In the genomic region with DNA sequence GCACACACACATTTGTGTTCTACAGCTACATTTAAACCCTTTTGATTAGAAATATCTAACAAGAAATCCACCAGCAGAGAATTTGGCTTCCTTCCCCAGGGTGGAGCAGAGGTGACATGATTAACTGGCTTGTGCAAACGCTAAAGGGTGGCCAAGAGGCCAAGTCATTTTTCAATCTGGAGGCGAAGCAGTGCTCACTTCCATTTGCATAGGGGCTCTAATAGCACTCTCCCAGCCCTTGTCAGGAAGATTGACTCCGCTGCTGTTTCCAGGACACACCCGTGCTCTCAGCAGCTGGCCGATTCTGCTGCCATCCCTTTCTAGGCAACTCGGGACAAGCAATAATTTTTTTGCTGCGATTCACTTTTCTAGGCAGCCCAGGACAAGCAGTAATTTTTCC, we compare ENCODE assay signal across 10 mouse cellular contexts. TPM values are rescaled to one million over a fixed set of nuclear protein-coding genes. Genes with fewer than 3 reads are reported as not detected.
A peak's percentile ranks its signal among the peaks of the same experiment; 100 is the strongest.
DNase-seq lines count a peak whose midpoint lies in the region; ATAC-seq and TF ChIP-seq lines count a peak whose summit lies in the region.
"Had no signal": no experiment of that assay in that cellular context is flagged by ENCODE, and none has a peak within 500 bp of the region (broad histone marks: within the 10 kb centered on the region; RNA-seq: fewer than 3 reads in every experiment).

No protein-coding gene starts in this region.

- no peak overlapping the region for H3K27ac ChIP-seq in midbrain, embryonic 16.5 days (ENCODE audit: low read length)
- no peak overlapping the region for H3K27ac ChIP-seq in midbrain, embryonic 11.5 days (ENCODE audit: low read depth, low read length)
- peak overlapping the region; percentile 64 for H3K27ac ChIP-seq in heart, postnatal 0 days (ENCODE audit: low read depth)
- H3K27ac ChIP-seq in kidney, postnatal 0 days, result peak overlapping the region; percentile 63
- peak overlapping the region; percentile 54; the same call in 1 of the 2 replicates for H3K27ac ChIP-seq in small intestine, adult 2 months (ENCODE audit: insufficient read depth, low read depth, low read length)

- H3K36me3 ChIP-seq in midbrain, embryonic 16.5 days (ENCODE audit: control insufficient read depth, insufficient read depth, low read length), result no peaks in the 10 kb centered on the region
- H3K36me3 ChIP-seq in midbrain, embryonic 11.5 days (ENCODE audit: control insufficient read depth, insufficient read depth, low read length), result no peaks in the 10 kb centered on the region
- H3K36me3 ChIP-seq in heart, postnatal 0 days (replicated peaks; ENCODE audit: control insufficient read depth, insufficient read depth, low read length), result no peaks in the 10 kb centered on the region
- H3K36me3 ChIP-seq in kidney, postnatal 0 days (ENCODE audit: insufficient read depth, low read length), result no peaks in the 10 kb centered on the region
- peaks cover 39% of the 10 kb centered on the region for H3K36me3 ChIP-seq in small intestine, adult 2 months (ENCODE audit: control insufficient read depth, insufficient read depth, low read length)

- TF ChIP-seq CTCF in heart, postnatal 0 days (IDR thresholded peaks at IDR 0.05; ENCODE audit: low read depth), result no peak
- no peak for TF ChIP-seq CTCF in kidney, postnatal 0 days (IDR thresholded peaks at IDR 0.05; ENCODE audit: low read depth)
- TF ChIP-seq CTCF in small intestine, adult 2 months (IDR thresholded peaks at IDR 0.05; ENCODE audit: extremely low read depth, insufficient read length, insufficient replicate concordance, low read depth, low read length), result no peak

- ATAC-seq in midbrain, embryonic 16.5 days, result no peak
- ATAC-seq in midbrain, embryonic 11.5 days (ENCODE audit: low FRiP score), result no peak
- peak; percentile 18; the same call in 1 of the 2 replicates for ATAC-seq in heart, postnatal 0 days (ENCODE audit: insufficient read depth, low read depth)
- ATAC-seq in kidney, postnatal 0 days (replicated peaks; ENCODE audit: low FRiP score, low read depth), result peak; percentile 52

- no peaks in the 10 kb centered on the region for H3K9me3 ChIP-seq in midbrain, embryonic 16.5 days (replicated peaks; ENCODE audit: control insufficient read depth, low read length, poor library complexity, severe bottlenecking)
- no peaks in the 10 kb centered on the region for H3K9me3 ChIP-seq in midbrain, embryonic 11.5 days (ENCODE audit: control insufficient read depth, low read length)
- no peaks in the 10 kb centered on the region for H3K9me3 ChIP-seq in heart, postnatal 0 days (replicated peaks; ENCODE audit: control insufficient read depth, low read length)
- H3K9me3 ChIP-seq in kidney, postnatal 0 days (replicated peaks; ENCODE audit: low read length), result no peaks in the 10 kb centered on the region

- H3K9ac ChIP-seq in midbrain, embryonic 16.5 days (ENCODE audit: low read depth, low read length), result 0 out of 2 replicates have a peak overlapping the region, but pooled peaks have one; percentile 18
- no peak overlapping the region for H3K9ac ChIP-seq in midbrain, embryonic 11.5 days (ENCODE audit: low read length)
- H3K9ac ChIP-seq in heart, postnatal 0 days (replicated peaks; ENCODE audit: low read depth, low read length), result no peak overlapping the region
- no peak overlapping the region for H3K9ac ChIP-seq in kidney, postnatal 0 days (ENCODE audit: low read depth, low read length)

- no peak for TF ChIP-seq EP300 in heart, postnatal 0 days (IDR thresholded peaks at IDR 0.05; ENCODE audit: low read depth)

- no peak overlapping the region for H3K4me2 ChIP-seq in midbrain, embryonic 16.5 days (ENCODE audit: low read length)
- no peak overlapping the region for H3K4me2 ChIP-seq in midbrain, embryonic 11.5 days
- no peak overlapping the region; the same call in 1 of the 2 replicates for H3K4me2 ChIP-seq in heart, postnatal 0 days (ENCODE audit: low read depth, low read length)
- peak overlapping the region; percentile 28 for H3K4me2 ChIP-seq in kidney, postnatal 0 days (ENCODE audit: low read length)

- no peak for TF ChIP-seq POLR2A in small intestine, adult 2 months (IDR thresholded peaks at IDR 0.05; ENCODE audit: low read depth, low read length)

- no peak for DNase-seq in midbrain, embryonic 11.5 days (ENCODE audit: low spot score, missing footprints)
- DNase-seq in heart, postnatal 0 days (ENCODE audit: low spot score), result no peak
- DNase-seq in kidney, postnatal 0 days (ENCODE audit: low spot score), result peak; percentile 85
- no peak for DNase-seq in cerebellum, adult 9-10 months
- DNase-seq in yolk sac, embryonic 10.5 days (ENCODE audit: low spot score), result no peak
- DNase-seq in left cerebral cortex, adult 8-10 months (ENCODE audit: low spot score in 2 of 2), result no peak

- H3K4me1 ChIP-seq in midbrain, embryonic 16.5 days (ENCODE audit: control insufficient read depth, insufficient read depth, low read length), result peaks cover 4% of the 10 kb centered on the region
- H3K4me1 ChIP-seq in midbrain, embryonic 11.5 days (ENCODE audit: control insufficient read depth, insufficient read depth, low read length), result no peaks in the 10 kb centered on the region
- no peaks in the 10 kb centered on the region for H3K4me1 ChIP-seq in heart, postnatal 0 days (ENCODE audit: control insufficient read depth, insufficient read depth)
- H3K4me1 ChIP-seq in kidney, postnatal 0 days (replicated peaks; ENCODE audit: insufficient read depth, low read length), result peaks cover 9% of the 10 kb centered on the region
- H3K4me1 ChIP-seq in small intestine, adult 2 months (ENCODE audit: control insufficient read depth, insufficient read depth, insufficient read length, low read length), result peaks cover 25% of the 10 kb centered on the region; the same call in 1 of the 2 replicates

- H3K27me3 ChIP-seq in midbrain, embryonic 16.5 days (ENCODE audit: control insufficient read depth, insufficient read depth, low read depth, low read length), result no peaks in the 10 kb centered on the region
- H3K27me3 ChIP-seq in midbrain, embryonic 11.5 days (ENCODE audit: control insufficient read depth, insufficient read depth, low read length), result no peaks in the 10 kb centered on the region
- H3K27me3 ChIP-seq in heart, postnatal 0 days (ENCODE audit: control insufficient read depth, insufficient read depth, low read length), result no peaks in the 10 kb centered on the region
- H3K27me3 ChIP-seq in kidney, postnatal 0 days (ENCODE audit: insufficient read depth, low read length), result no peaks in the 10 kb centered on the region
- H3K27me3 ChIP-seq in small intestine, adult 2 months (ENCODE audit: control insufficient read depth, insufficient read depth, low read length), result no peaks in the 10 kb centered on the region

- no peak overlapping the region for H3K4me3 ChIP-seq in midbrain, embryonic 16.5 days (ENCODE audit: low read depth, low read length)
- H3K4me3 ChIP-seq in midbrain, embryonic 11.5 days (ENCODE audit: low read depth, low read length), result no peak overlapping the region
- no peak overlapping the region for H3K4me3 ChIP-seq in heart, postnatal 0 days (ENCODE audit: low read depth, low read length)
- H3K4me3 ChIP-seq in kidney, postnatal 0 days (replicated peaks; ENCODE audit: low read depth, low read length), result no peak overlapping the region
- H3K4me3 ChIP-seq in small intestine, adult 2 months (ENCODE audit: low read depth, low read length), result peak overlapping the region; percentile 19; the same call in 1 of the 2 replicates

- 51% methylated on average over 7 of the region's 7 CpGs for WGBS in midbrain, embryonic 16.5 days
- WGBS in midbrain, embryonic 11.5 days, result 59% methylated on average over 7 of the region's 7 CpGs
- WGBS in heart, postnatal 0 days, result 39% methylated on average over 7 of the region's 7 CpGs
- 3% methylated on average over 7 of the region's 7 CpGs for WGBS in kidney, postnatal 0 days
- WGBS in small intestine, adult 2 months, result 4% methylated on average over 7 of the region's 7 CpGs

RNA-seq across cellular contexts. Expression of a gene that starts 11.2 kb away (rescaled TPM):
- polyA plus RNA-seq in midbrain, embryonic 16.5 days (2015; fragmentation: Nextera tagmentation; extraction: Ambion mirVana), result not detected in 2 replicates
- polyA plus RNA-seq in midbrain, embryonic 11.5 days (2014; fragmentation: Nextera tagmentation; extraction: Ambion mirVana), result 0.48 and 0.69 TPM in 2 replicates
- not detected in 2 replicates for total RNA-seq in heart, postnatal 0 days (2014; rRNA removed; ENCODE audit: low replicate concordance)
- 0.21 TPM in 1 of 2 replicates, not detected in the other for polyA plus RNA-seq in heart, postnatal 0 days (2015; fragmentation: Nextera tagmentation; extraction: Ambion mirVana)
- 2.5 and 3.4 TPM in 2 replicates for polyA plus RNA-seq in kidney, postnatal 0 days (2015; fragmentation: Nextera tagmentation; extraction: Ambion mirVana)
- polyA plus RNA-seq in small intestine, adult 2 months (2012; rRNA removed), result 341 and 589 TPM in 2 replicates
- total RNA-seq in left cerebral cortex, adult 8-10 months (2022), result not detected
- total RNA-seq: MEL had no signal
- polyA plus RNA-seq: cortical plate, adult 2 months had no signal

Comparison
In these comparisons a context has a peak if more than half of its experiments do, and no peak if none do; other contexts are left out.
1. ATAC-seq: peak in heart, postnatal 0 days (single experiment) and kidney, postnatal 0 days (single experiment); none in midbrain, embryonic 16.5 days (single experiment) and midbrain, embryonic 11.5 days (single experiment).
2. H3K27ac ChIP-seq: peak in heart, postnatal 0 days (single experiment), kidney, postnatal 0 days (single experiment) and small intestine, adult 2 months (single experiment); none in midbrain, embryonic 16.5 days (single experiment) and midbrain, embryonic 11.5 days (single experiment).
3. RNA of a gene that starts 11.2 kb away (polyA plus RNA-seq): 341 to 589 TPM in small intestine, adult 2 months; 2.5 to 3.4 TPM in kidney, postnatal 0 days, 0.48 to 0.69 TPM in midbrain, embryonic 11.5 days, not detected in midbrain, embryonic 16.5 days and 0.21 TPM in heart, postnatal 0 days; every median in the first group is over 10 times any median in the second.